Mouse (Mus musculus): Measurements from ENCODE around the gene Tmem200b. TPM values are rescaled to one million over a fixed set of nuclear protein-coding genes. Genes with fewer than 3 reads are reported as not detected.
A peak's percentile ranks its signal among the peaks of the same experiment; 100 is the strongest.

Tmem200b gene
- total RNA-seq, 4 experiments from 2014 or later: 4.3 to 6.5 (median 5.1) TPM

- DNase-seq (ENCODE audit: low spot score): no peak
Measured at GRCm38 (mm10) chr4:131910237-131910994, 11.2 kb upstream of the Tmem200b start.

- no peak for DNase-seq (ENCODE audit: low spot score)
Measured at GRCm38 (mm10) chr4:131911521-131911920, 10.1 kb upstream of the Tmem200b start.

- DNase-seq (ENCODE audit: low spot score): no peak
Measured at GRCm38 (mm10) chr4:131913526-131913925, 8.0 kb upstream of the Tmem200b start.

- DNase-seq (ENCODE audit: low spot score): no peak
Measured at GRCm38 (mm10) chr4:131914046-131914643, 7.4 kb upstream of the Tmem200b start.

- DNase-seq (ENCODE audit: low spot score): no peak
Measured at GRCm38 (mm10) chr4:131914891-131915469, 6.6 kb upstream of the Tmem200b start.

GRCm38 (mm10) chr4:131915821-131916328 is 5.7 kb upstream of the Tmem200b start:
- no peak for DNase-seq (ENCODE audit: low spot score)

- DNase-seq (ENCODE audit: low spot score): peak; percentile 78
Measured at GRCm38 (mm10) chr4:131916425-131916824, 5.1 kb upstream of the Tmem200b start.

- DNase-seq (ENCODE audit: low spot score): no peak
Measured at GRCm38 (mm10) chr4:131917010-131917555, 4.5 kb upstream of the Tmem200b start.

GRCm38 (mm10) chr4:131918026-131918533 is 3.5 kb upstream of the Tmem200b start:
- DNase-seq (ENCODE audit: low spot score): no peak

GRCm38 (mm10) chr4:131918711-131919500 is 2.7 kb upstream of the Tmem200b start:
- no peak for DNase-seq (ENCODE audit: low spot score)

GRCm38 (mm10) chr4:131919506-131920140 is 1.9 kb upstream of the Tmem200b start:
- no peak for DNase-seq (ENCODE audit: low spot score)

- DNase-seq (ENCODE audit: low spot score): peak; percentile 48
Measured at GRCm38 (mm10) chr4:131920141-131920594, 1.4 kb upstream of the Tmem200b start.

- no peak for DNase-seq (ENCODE audit: low spot score)
Measured at GRCm38 (mm10) chr4:131920595-131921351, 798 bp upstream of the Tmem200b start.

GRCm38 (mm10) chr4:131922404-131922803 is 833 bp downstream of the Tmem200b start:
- no peak for DNase-seq (ENCODE audit: low spot score)

GRCm38 (mm10) chr4:131924096-131924810 is 2.7 kb downstream of the Tmem200b start:
- DNase-seq (ENCODE audit: low spot score): no peak

- DNase-seq (ENCODE audit: low spot score): no peak
Measured at GRCm38 (mm10) chr4:131929146-131929545, 7.6 kb downstream of the Tmem200b start.

- DNase-seq (ENCODE audit: low spot score): no peak
Measured at GRCm38 (mm10) chr4:131939459-131939858, 17.9 kb downstream of the Tmem200b start.

GRCm38 (mm10) chr4:131940846-131941245 is 19.3 kb downstream of the Tmem200b start:
- DNase-seq (ENCODE audit: low spot score): no peak

GRCm38 (mm10) chr4:131947848-131948247 is 26.3 kb downstream of the Tmem200b start:
- no peak for DNase-seq (ENCODE audit: low spot score)

All from heart, adult 8-10 months (tissue).